Mouse (Mus musculus): ENCODE measurements around the gene Aen. TPM values are rescaled to one million over a fixed set of nuclear protein-coding genes. Genes with fewer than 3 reads are reported as not detected.

The Aen gene
- total RNA-seq (2021), result 10 to 100 TPM; 35.8 to 37.0 TPM
- long read RNA-seq, experiment 1, full-length matches to known transcripts, result 62 of 75 reads
- long read RNA-seq, experiment 1, partial matches to known transcripts, result 6 of 75 reads
- long read RNA-seq, experiment 1, other reads (novel, unspliced or antisense), result 7 of 75 reads
- long read RNA-seq, experiment 2, full-length matches to known transcripts, result 27 of 38 reads
- long read RNA-seq, experiment 2, partial matches to known transcripts, result 7 of 38 reads
- long read RNA-seq, experiment 2, other reads (novel, unspliced or antisense), result 4 of 38 reads

- peak; percentile 99 to 100 for DNase-seq
These were observed at the start of gene Aen for GRCm38 (mm10) chr7:78895653-78896333. Gene Aen (plus strand): TSS chr7:78895854.

- DNase-seq, result no peak
These were observed 49.5 kb upstream of the Aen start for GRCm38 (mm10) chr7:78846066-78846716.

GRCm38 (mm10) chr7:78846737-78847434 is 48.8 kb upstream of the Aen start, which contains the start of gene Det1:
Gene Det1 (minus strand): TSS chr7:78847263.
- peak; percentile 92 to 94 for DNase-seq

- DNase-seq, result no peak
These were observed 41.6 kb upstream of the Aen start for GRCm38 (mm10) chr7:78854051-78854450.

- DNase-seq, result no peak
These were observed 40.5 kb upstream of the Aen start for GRCm38 (mm10) chr7:78855044-78855655.

GRCm38 (mm10) chr7:78863796-78864445 is 31.7 kb upstream of the Aen start:
- DNase-seq, result no peak

- no peak for DNase-seq
These were observed 31.2 kb upstream of the Aen start for GRCm38 (mm10) chr7:78864446-78864802.

GRCm38 (mm10) chr7:78865212-78865949 is 30.3 kb upstream of the Aen start:
- DNase-seq, result no peak

- no peak for DNase-seq
These were observed 26.9 kb upstream of the Aen start for GRCm38 (mm10) chr7:78868731-78869130.

- no peak for DNase-seq
These were observed 23.3 kb upstream of the Aen start for GRCm38 (mm10) chr7:78872366-78872765.

GRCm38 (mm10) chr7:78872831-78873230 is 22.8 kb upstream of the Aen start:
- no peak for DNase-seq

- no peak for DNase-seq
These were observed 13.8 kb upstream of the Aen start for GRCm38 (mm10) chr7:78881607-78882468.

GRCm38 (mm10) chr7:78882469-78882837 is 13.2 kb upstream of the Aen start:
- DNase-seq, result no peak

GRCm38 (mm10) chr7:78883016-78883725 is 12.5 kb upstream of the Aen start:
- DNase-seq, result no peak

GRCm38 (mm10) chr7:78883726-78884060 is 12.0 kb upstream of the Aen start:
- no peak for DNase-seq

- DNase-seq, result no peak
These were observed 11.5 kb upstream of the Aen start for GRCm38 (mm10) chr7:78884139-78884538.

- DNase-seq, result no peak
These were observed 10.2 kb upstream of the Aen start for GRCm38 (mm10) chr7:78885404-78885803.

GRCm38 (mm10) chr7:78886496-78886895 is 9.2 kb upstream of the Aen start:
- no peak for DNase-seq

GRCm38 (mm10) chr7:78887431-78887842 is 8.2 kb upstream of the Aen start:
- DNase-seq, result no peak
